ENCODE assay signal across 18 mouse cellular contexts in genomic region chr13:97550172-97550571, GRCm38 (mm10).
DNase-seq lines count a peak whose midpoint lies in the region; ATAC-seq and TF ChIP-seq lines count a peak whose summit lies in the region.
"Had no signal": no experiment of that assay in that cellular context is flagged by ENCODE, and none has a peak within 500 bp of the region (broad histone marks: within the 10 kb centered on the region; RNA-seq: fewer than 3 reads in every experiment).

No protein-coding gene starts in this region.

- H3K9me3 ChIP-seq in liver, embryonic 12.5 days (replicated peaks) = no peaks in the 10 kb centered on the region
- H3K9me3 ChIP-seq: embryonic facial prominence, embryonic 13.5 days; liver, embryonic 15.5 days had no signal

- peak overlapping the region; percentile 71 for H3K27ac ChIP-seq in bone marrow macrophage, adult 2 months (ENCODE audit: insufficient read depth, low read depth, low read length)
- H3K27ac ChIP-seq in cerebellum, adult 2 months (ENCODE audit: insufficient read depth, low read length) = no peak overlapping the region
- no peak overlapping the region for H3K27ac ChIP-seq in liver, embryonic 12.5 days
- H3K27ac ChIP-seq: embryonic facial prominence, embryonic 13.5 days; hindbrain, embryonic 14.5 days; liver, embryonic 15.5 days; stomach, postnatal 0 days had no signal

- H3K27me3 ChIP-seq in cerebellum, adult 2 months (ENCODE audit: control insufficient read depth, insufficient read depth, low read length) = no peaks in the 10 kb centered on the region
- no peaks in the 10 kb centered on the region for H3K27me3 ChIP-seq in liver, embryonic 12.5 days (replicated peaks)
- H3K27me3 ChIP-seq: embryonic facial prominence, embryonic 13.5 days; liver, embryonic 15.5 days had no signal

- 47% methylated on average over 5 of the region's 5 CpGs for WGBS in cerebellum, adult 2 months
- 71% methylated on average over 5 of the region's 5 CpGs for WGBS in liver, embryonic 12.5 days (ENCODE audit: insufficient replicate concordance)

- no peaks in the 10 kb centered on the region for H3K36me3 ChIP-seq in liver, embryonic 12.5 days
- H3K36me3 ChIP-seq: embryonic facial prominence, embryonic 13.5 days; liver, embryonic 15.5 days had no signal

- ATAC-seq in liver, embryonic 12.5 days = no peak
- ATAC-seq: intestine, postnatal 0 days had no signal

- no peak overlapping the region for H3K4me3 ChIP-seq in bone marrow macrophage, adult 2 months (ENCODE audit: insufficient read depth, low read length)
- H3K4me3 ChIP-seq in cerebellum, adult 2 months (replicated peaks; ENCODE audit: insufficient read depth, low read depth, low read length) = no peak overlapping the region
- no peak overlapping the region for H3K4me3 ChIP-seq in liver, embryonic 12.5 days
- H3K4me3 ChIP-seq: embryonic facial prominence, embryonic 13.5 days; liver, embryonic 15.5 days had no signal

- peak; percentile 49 to 69 for DNase-seq in frontal cortex, adult 2 months (ENCODE audit: extremely low spot score in 1 of 2, low spot score in 1 of 2)
- no peak for DNase-seq in frontal cortex, postnatal 10 days (ENCODE audit: low spot score in 2 of 2)
- peak; percentile 68 to 79 for DNase-seq in cerebellum, adult 2 months
- peak; percentile 75 for DNase-seq in layer of hippocampus, adult 9-11 months
- DNase-seq in heart, adult 9 months (ENCODE audit: low spot score in 2 of 2) = no peak
- DNase-seq: adrenal gland, postnatal 25 days; heart, adult 18-20 months; kidney, postnatal 25 days; lung, postnatal 4 days; midbrain, embryonic 14.5 days; spleen, adult 18-20 months had no signal

- H3K4me2 ChIP-seq in liver, embryonic 12.5 days = no peak overlapping the region
- H3K4me2 ChIP-seq: embryonic facial prominence, embryonic 13.5 days; hindbrain, embryonic 14.5 days; liver, embryonic 15.5 days had no signal

- no peak overlapping the region for H3K9ac ChIP-seq in liver, embryonic 12.5 days
- H3K9ac ChIP-seq: embryonic facial prominence, embryonic 13.5 days; hindbrain, embryonic 14.5 days; liver, embryonic 15.5 days had no signal

- H3K4me1 ChIP-seq in bone marrow macrophage, adult 2 months (ENCODE audit: control insufficient read depth, insufficient read depth, low read length) = peaks cover 53% of the 10 kb centered on the region
- peaks cover 32% of the 10 kb centered on the region for H3K4me1 ChIP-seq in cerebellum, adult 2 months (ENCODE audit: control insufficient read depth, insufficient read depth, low read length)
- peaks cover 7% of the 10 kb centered on the region; the same call in 1 of the 2 replicates for H3K4me1 ChIP-seq in liver, embryonic 12.5 days

- no peak for TF ChIP-seq POLR2A in bone marrow macrophage, adult 2 months (IDR thresholded peaks at IDR 0.05; ENCODE audit: borderline replicate concordance, low read depth, low read length)
- TF ChIP-seq POLR2A in cerebellum, adult 2 months (IDR thresholded peaks at IDR 0.05; ENCODE audit: borderline replicate concordance, insufficient read depth, low read length) = no peak

- no peak for TF ChIP-seq CTCF in bone marrow macrophage, adult 2 months (IDR thresholded peaks at IDR 0.05; ENCODE audit: low read depth, low read length)
- no peak for TF ChIP-seq CTCF in cerebellum, adult 2 months (IDR thresholded peaks at IDR 0.05; ENCODE audit: borderline replicate concordance, insufficient read depth, low read depth, low read length)

Comparison
In these comparisons a context has a peak if more than half of its experiments do, and no peak if none do; other contexts are left out.
1. DNase-seq: peak in frontal cortex, adult 2 months (2 of 2), cerebellum, adult 2 months (2 of 2) and layer of hippocampus, adult 9-11 months (single experiment); none in frontal cortex, postnatal 10 days (0 of 2) and heart, adult 9 months (0 of 2).